In the genomic region with DNA sequence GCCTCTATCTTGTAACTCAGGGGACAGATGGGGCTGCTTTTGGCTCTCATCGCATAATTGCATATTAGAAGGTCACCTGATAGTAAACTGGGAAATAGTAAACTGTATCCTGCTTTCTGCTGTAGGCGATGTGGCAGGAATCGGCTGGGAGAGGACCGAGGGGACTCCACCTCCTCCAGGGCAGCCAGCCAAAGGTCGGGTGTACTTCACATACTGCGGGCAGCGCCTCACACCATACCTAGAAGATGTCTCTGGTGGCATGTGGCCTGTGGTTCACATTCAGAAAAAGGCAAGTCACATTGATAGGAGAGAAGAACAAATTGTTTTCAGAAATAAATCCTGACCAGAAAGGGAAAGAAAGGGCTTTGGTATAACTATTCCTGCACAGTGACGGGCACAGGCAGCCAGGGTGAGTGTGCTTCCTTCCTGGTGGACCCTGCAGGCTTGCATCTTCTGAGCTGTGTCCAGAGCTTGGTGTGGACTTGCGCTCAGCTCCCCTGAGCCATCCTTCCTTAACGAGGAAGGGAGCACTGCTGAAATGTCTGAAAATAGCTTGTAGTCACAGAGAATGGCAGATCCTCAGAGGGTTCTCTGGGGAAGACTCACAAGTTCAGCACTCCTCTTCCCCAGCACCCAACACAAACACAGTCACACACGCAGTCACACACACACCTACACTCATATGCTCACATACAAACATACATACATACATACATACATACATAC, we compare ENCODE assay signal across 8 mouse cellular contexts. TPM values are rescaled to one million over a fixed set of nuclear protein-coding genes. Genes with fewer than 3 reads are reported as not detected.
DNase-seq lines count a peak whose midpoint lies in the region; ATAC-seq lines count a peak whose summit lies in the region.

No protein-coding gene starts in this region.

- no peak overlapping the region for H3K27ac ChIP-seq in limb, embryonic 11.5 days (replicated peaks; ENCODE audit: low read depth, low read length)
- H3K27ac ChIP-seq in midbrain, embryonic 13.5 days: no peak overlapping the region

- peak; percentile 31 to 45 for DNase-seq in adrenal gland, adult (ENCODE audit: inconsistent age in 2 of 2, low spot score in 1 of 2)
- no peak for DNase-seq in adrenal gland, postnatal 4 days (ENCODE audit: low spot score in 2 of 2)
- peak; percentile 45 for DNase-seq in brain, adult 2 months (ENCODE audit: low read depth, low spot score)
- peak; percentile 45 for DNase-seq in heart, postnatal 4 days
- DNase-seq in limb, embryonic 11.5 days (ENCODE audit: low spot score): no peak
- no peak for DNase-seq in gastrocnemius, postnatal 36 days
- no peak for DNase-seq in yolk sac, embryonic 10.5 days (ENCODE audit: low spot score)

- intact Hi-C loops in gastrocnemius, postnatal 36 days (cut with DNase I): no loop called here

- H3K36me3 ChIP-seq in limb, embryonic 11.5 days (ENCODE audit: control insufficient read depth, insufficient read depth, low read length): peaks cover 21% of the 10 kb centered on the region
- H3K36me3 ChIP-seq in midbrain, embryonic 13.5 days: peaks cover 88% of the 10 kb centered on the region

- no peaks in the 10 kb centered on the region for H3K4me1 ChIP-seq in limb, embryonic 11.5 days (ENCODE audit: control insufficient read depth, insufficient read depth, low read length)
- H3K4me1 ChIP-seq in midbrain, embryonic 13.5 days (replicated peaks): no peaks in the 10 kb centered on the region

- no peak overlapping the region for H3K9ac ChIP-seq in limb, embryonic 11.5 days (ENCODE audit: low read length)
- no peak overlapping the region for H3K9ac ChIP-seq in midbrain, embryonic 13.5 days (replicated peaks)

- peak overlapping the region; percentile 20 for H3K4me3 ChIP-seq in limb, embryonic 11.5 days (ENCODE audit: low read depth, low read length)
- H3K4me3 ChIP-seq in midbrain, embryonic 13.5 days (replicated peaks): peak overlapping the region; percentile 3; the same call in 1 of the 2 replicates

- no peaks in the 10 kb centered on the region for H3K9me3 ChIP-seq in limb, embryonic 11.5 days (ENCODE audit: control insufficient read depth, low read length)
- no peaks in the 10 kb centered on the region for H3K9me3 ChIP-seq in midbrain, embryonic 13.5 days

- peak overlapping the region; percentile 24; the same call in 1 of the 2 replicates for H3K4me2 ChIP-seq in limb, embryonic 11.5 days (ENCODE audit: low read depth, severe bottlenecking)
- peak overlapping the region; percentile 37 for H3K4me2 ChIP-seq in midbrain, embryonic 13.5 days (replicated peaks)

- 87% methylated on average over 11 of the region's 11 CpGs for WGBS in limb, embryonic 11.5 days
- WGBS in midbrain, embryonic 13.5 days: 86% methylated on average over 11 of the region's 11 CpGs

- no peak for ATAC-seq in limb, embryonic 11.5 days (ENCODE audit: insufficient number of reproducible peaks, low FRiP score, low TSS enrichment, low read depth)
- ATAC-seq in midbrain, embryonic 13.5 days: no peak

- H3K27me3 ChIP-seq in limb, embryonic 11.5 days (ENCODE audit: control insufficient read depth, insufficient read depth, low read length): no peaks in the 10 kb centered on the region
- H3K27me3 ChIP-seq in midbrain, embryonic 13.5 days: no peaks in the 10 kb centered on the region

RNA-seq across cellular contexts. Expression of a gene that starts 55.9 kb away (rescaled TPM):
- total RNA-seq in adrenal gland, postnatal 4 days (2021): 10 to 100 TPM; 58.7 to 77.7 TPM
- total RNA-seq in heart, postnatal 4 days (2021): 10 to 100 TPM; 55.0 to 66.2 TPM
- 59.7 and 66.6 TPM in 2 replicates for polyA plus RNA-seq in limb, embryonic 11.5 days (2014; fragmentation: Nextera tagmentation; extraction: Ambion mirVana)
- polyA plus RNA-seq in midbrain, embryonic 13.5 days (2015; fragmentation: Nextera tagmentation; extraction: Ambion mirVana): 149 and 150 TPM in 2 replicates
- 10 to 100 TPM; 32.1 to 34.3 TPM for total RNA-seq in gastrocnemius, postnatal 36 days (2021)

Comparison
In these comparisons a context has a peak if more than half of its experiments do, and no peak if none do; other contexts are left out.
1. DNase-seq: peak in adrenal gland, adult (2 of 2), brain, adult 2 months (single experiment) and heart, postnatal 4 days (single experiment); none in adrenal gland, postnatal 4 days (0 of 2), limb, embryonic 11.5 days (single experiment), gastrocnemius, postnatal 36 days (0 of 2) and yolk sac, embryonic 10.5 days (single experiment).